Mouse (Mus musculus) neural tube, embryonic 13.5 days (tissue): Measurements from ENCODE around the gene Dnah8. TPM values are rescaled to one million over a fixed set of nuclear protein-coding genes. Genes with fewer than 3 reads are reported as not detected.
"Not testable (repeated sequence)": the region's sequence is repeated elsewhere in the genome, so short reads cannot be mapped to it uniquely, and the experiment has no call there.

ENCODE experiments used
- ATAC-seq: fragments of 200-750 bp; cut with Nextera tagmentation; 2 replicates; pipeline ENCODE4 v1.8.0; 2017; ENCODE audit warnings: low read depth, mild to moderate bottlenecking, moderate TSS enrichment, moderate library complexity
- H3K27ac ChIP-seq: fragments of 300-500 bp; sonication (generic); replicated peaks from 2 replicates; pipeline ENCODE4 v1.5.1; 2015; ENCODE audit warnings: moderate library complexity, mild to moderate bottlenecking, inconsistent platforms
- H3K27me3 ChIP-seq: fragments of 300-500 bp; sonication (generic); 2 replicates; pipeline ENCODE4 v1.6.1; 2015; ENCODE audit warnings: mild to moderate bottlenecking, inconsistent platforms
- H3K36me3 ChIP-seq: fragments of 300-500 bp; sonication (generic); 2 replicates; pipeline ENCODE4 v1.6.1; 2015; ENCODE audit warnings: mild to moderate bottlenecking, inconsistent platforms
- H3K4me1 ChIP-seq: fragments of 300-500 bp; sonication (generic); replicated peaks from 2 replicates; pipeline ENCODE4 v1.6.1; 2015; ENCODE audit warnings: inconsistent platforms
- H3K4me2 ChIP-seq: fragments of 300-500 bp; sonication (generic); 2 replicates; pipeline ENCODE4 v1.6.1; 2015; ENCODE audit warnings: inconsistent platforms, mild to moderate bottlenecking, moderate library complexity
- H3K4me3 ChIP-seq: fragments of 300-500 bp; sonication (generic); 2 replicates; pipeline ENCODE4 v1.5.1; 2015; ENCODE audit warnings: mild to moderate bottlenecking, inconsistent platforms
- H3K9ac ChIP-seq: fragments of 300-500 bp; sonication (generic); 2 replicates; pipeline ENCODE4 v1.6.1; 2015; ENCODE audit warnings: moderate library complexity, mild to moderate bottlenecking, inconsistent platforms
- H3K9me3 ChIP-seq: fragments of 300-500 bp; sonication (generic); 2 replicates; pipeline ENCODE4 v1.6.1; 2016; ENCODE audit warnings: inconsistent platforms
- WGBS: fragments of 180-500 bp; shearing (Covaris S2); methylation state at CpG from one replicate; pipeline ENCODE4 v1.1.7; 2015; 5-methylcytosine and 5-hydroxymethylcytosine counted together
- polyA plus RNA-seq: library from polyadenylated mRNA; unstranded; fragments of >200 nt; fragmentation: Nextera tagmentation; extraction: Ambion mirVana; gene quantifications from 2 replicates; pipeline ENCODE4 v1.2.1, GENCODE M21; 2015

Gene Dnah8
- polyA plus RNA-seq, result 1.2 and 1.5 TPM in 2 replicates

DNA sequence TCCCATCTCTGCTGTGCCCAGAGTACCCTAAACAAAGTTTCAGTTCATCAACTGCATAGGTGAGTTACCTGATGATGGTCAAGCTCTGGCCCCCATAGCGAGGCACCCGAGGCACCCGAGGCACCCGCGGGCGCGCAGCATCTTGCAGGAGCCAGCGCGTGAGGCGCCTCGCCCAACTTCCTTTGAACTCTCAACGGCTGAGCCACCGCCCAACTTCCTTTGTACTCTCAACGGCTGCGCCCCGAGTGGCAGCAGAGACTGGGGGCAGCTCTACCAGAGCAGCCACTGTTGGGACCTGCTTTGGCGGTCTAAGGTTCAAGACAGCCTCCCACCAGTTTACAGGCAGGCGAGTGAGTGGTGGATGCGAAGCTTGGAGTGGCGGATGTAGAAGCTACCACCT is at the start of gene Dnah8:
TSS of gene Dnah8 (plus strand) at position 223 of the 400 bp plus-strand sequence.
- not testable (repeated sequence) for H3K4me1 ChIP-seq, H3K27ac ChIP-seq, H3K4me3 ChIP-seq, ATAC-seq, H3K9me3 ChIP-seq, H3K9ac ChIP-seq, H3K4me2 ChIP-seq, H3K36me3 ChIP-seq, H3K27me3 ChIP-seq
- WGBS, result no CpG with 5 or more reads among the region's 20 CpGs

DNA sequence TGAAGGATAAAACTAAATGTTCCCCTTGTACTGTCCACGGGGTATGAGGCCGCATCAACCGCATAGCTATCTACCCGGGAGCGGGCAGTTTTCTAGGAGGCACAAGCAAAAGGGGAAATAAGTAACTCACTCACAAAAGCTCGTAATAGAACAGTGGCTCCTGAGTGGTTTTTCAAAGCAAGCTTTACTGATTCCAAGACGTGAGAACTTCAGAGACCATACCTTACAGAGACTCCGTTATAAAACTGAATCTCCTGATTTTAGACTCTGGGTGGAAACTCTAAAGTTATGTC is 49.4 kb upstream of the Dnah8 start:
- no peak overlapping the region for H3K27ac ChIP-seq
- H3K9me3 ChIP-seq, result no peaks in the 10 kb centered on the region
- H3K4me1 ChIP-seq, result peaks cover 32% of the 10 kb centered on the region
- WGBS, result 78% methylated on average over 8 of the region's 8 CpGs
- H3K9ac ChIP-seq, result 0 out of 2 replicates have a peak overlapping the region, but pooled peaks have one; percentile 4
- peak overlapping the region; percentile 87 for H3K4me2 ChIP-seq
- ATAC-seq, result no peak
- no peaks in the 10 kb centered on the region for H3K36me3 ChIP-seq
- H3K27me3 ChIP-seq, result no peaks in the 10 kb centered on the region
- peak overlapping the region; percentile 65 for H3K4me3 ChIP-seq

DNA sequence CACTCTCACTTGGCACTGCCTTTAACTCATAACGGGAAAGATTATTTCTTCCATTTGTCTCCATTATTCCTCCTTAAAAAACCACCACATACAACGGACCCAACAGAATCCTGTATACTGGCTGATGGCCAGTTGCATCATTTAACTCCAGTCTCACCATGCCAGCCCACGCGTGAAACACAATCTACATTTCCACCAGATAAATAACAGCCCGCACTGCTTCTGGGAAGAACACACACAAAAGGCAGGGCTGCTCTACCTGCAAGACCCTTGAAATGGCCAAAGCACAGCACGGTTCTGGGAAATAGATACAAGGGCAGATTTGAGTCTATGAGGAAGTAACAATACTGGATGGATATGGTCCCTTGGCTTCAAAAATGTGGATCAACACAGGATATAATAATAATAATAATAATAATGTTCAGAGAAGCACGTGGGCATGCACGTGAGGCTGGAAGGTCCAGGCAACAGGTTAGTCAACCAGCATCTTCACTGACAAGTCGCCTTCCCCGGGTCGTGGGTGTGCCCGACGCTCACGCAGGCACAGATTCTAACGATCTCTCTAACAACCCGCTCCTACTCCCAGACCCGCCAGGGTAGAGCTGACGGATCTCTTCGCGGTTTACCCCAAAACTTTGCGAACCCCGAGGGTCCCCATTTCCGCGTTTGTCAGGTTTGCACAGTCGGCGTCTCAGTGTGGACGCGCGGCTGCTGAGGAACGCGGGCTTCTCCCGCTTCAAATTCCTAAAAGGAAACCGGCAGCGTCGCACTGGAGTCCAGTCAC is 48.8 kb upstream of the Dnah8 start:
- H3K27me3 ChIP-seq, result no peaks in the 10 kb centered on the region
- H3K36me3 ChIP-seq, result no peaks in the 10 kb centered on the region
- 7% methylated on average over 35 of the region's 35 CpGs for WGBS
- peak overlapping the region; percentile 79 for H3K9ac ChIP-seq
- peak overlapping the region; percentile 65 for H3K4me3 ChIP-seq
- H3K4me2 ChIP-seq, result peak overlapping the region; percentile 87
- H3K9me3 ChIP-seq, result no peaks in the 10 kb centered on the region
- peaks cover 32% of the 10 kb centered on the region for H3K4me1 ChIP-seq
- ATAC-seq, result peak; percentile 34
- H3K27ac ChIP-seq, result peak overlapping the region; percentile 95

DNA sequence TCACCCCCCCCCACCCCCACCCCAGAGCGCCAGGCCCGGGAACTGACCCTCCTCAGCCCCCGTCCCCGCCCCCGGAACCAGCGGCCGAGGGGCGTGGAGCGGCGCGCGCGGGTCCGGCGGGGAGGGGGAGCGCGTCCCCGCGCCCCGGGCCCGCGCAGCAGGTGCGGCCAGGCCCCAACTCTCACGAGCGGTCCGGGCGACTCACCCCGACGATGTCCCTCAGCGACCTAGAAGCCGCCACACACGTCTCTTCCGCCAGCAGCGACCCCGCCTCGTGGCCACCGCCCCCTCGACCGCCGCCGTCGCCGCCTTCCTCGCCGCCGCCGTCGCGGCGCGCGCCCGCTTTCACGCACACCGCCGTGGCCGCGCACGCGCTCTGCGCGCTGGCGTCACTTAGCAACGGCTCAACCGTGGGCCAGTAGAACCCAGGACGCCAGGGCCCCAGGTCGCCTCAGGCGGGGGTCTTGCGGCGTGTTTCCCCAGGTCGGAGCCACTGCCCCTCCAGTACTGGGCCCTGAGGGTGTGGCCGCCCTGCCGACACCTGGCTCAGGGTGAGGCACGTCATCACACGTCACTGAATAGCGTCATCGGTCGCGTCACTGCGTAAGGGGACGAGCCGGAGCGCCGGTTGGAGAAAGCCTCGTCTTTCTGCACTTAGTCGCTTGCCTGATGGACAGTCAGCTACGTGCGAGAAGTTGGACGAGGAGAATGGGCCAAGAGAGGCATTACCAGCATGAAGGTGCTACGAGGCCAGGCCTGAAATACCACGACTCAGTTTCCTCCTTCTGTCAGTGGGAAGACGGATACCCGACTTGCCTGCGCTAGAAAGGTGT is 48.0 kb upstream of the Dnah8 start, which contains the start of gene Btbd9:
TSS of gene Btbd9 (minus strand) at position 548 of the 833 bp plus-strand sequence.
- H3K9me3 ChIP-seq, result no peaks in the 10 kb centered on the region
- H3K27me3 ChIP-seq, result no peaks in the 10 kb centered on the region
- under 1% methylated on average over 89 of the region's 94 CpGs for WGBS
- peak within 1 kb of the TSS; percentile 87 for H3K4me2 ChIP-seq
- H3K36me3 ChIP-seq, result no peaks in the 10 kb centered on the region
- ATAC-seq, result peak; percentile 95
- peak within 1 kb of the TSS; percentile 65 for H3K4me3 ChIP-seq
- peak within 1 kb of the TSS; percentile 79 for H3K9ac ChIP-seq
- peaks cover 32% of the 10 kb centered on the region for H3K4me1 ChIP-seq
- H3K27ac ChIP-seq, result peak within 1 kb of the TSS; percentile 95

GRCm38 (mm10) chr17:30576946-30577345 is 47.2 kb upstream of the Dnah8 start:
- 65% methylated on average over 12 of the region's 12 CpGs for WGBS
- peak overlapping the region; percentile 79 for H3K9ac ChIP-seq
- peak overlapping the region; percentile 95 for H3K27ac ChIP-seq
- ATAC-seq, result no peak
- peak overlapping the region; percentile 87 for H3K4me2 ChIP-seq
- no peaks in the 10 kb centered on the region for H3K9me3 ChIP-seq
- H3K4me3 ChIP-seq, result peak overlapping the region; percentile 65
- no peaks in the 10 kb centered on the region for H3K36me3 ChIP-seq
- no peaks in the 10 kb centered on the region for H3K27me3 ChIP-seq
- peaks cover 32% of the 10 kb centered on the region for H3K4me1 ChIP-seq

GRCm38 (mm10) chr17:30580781-30581180 is 43.4 kb upstream of the Dnah8 start:
- 74% methylated on average over 1 of the region's 1 CpGs for WGBS
- ATAC-seq, result no peak

DNA sequence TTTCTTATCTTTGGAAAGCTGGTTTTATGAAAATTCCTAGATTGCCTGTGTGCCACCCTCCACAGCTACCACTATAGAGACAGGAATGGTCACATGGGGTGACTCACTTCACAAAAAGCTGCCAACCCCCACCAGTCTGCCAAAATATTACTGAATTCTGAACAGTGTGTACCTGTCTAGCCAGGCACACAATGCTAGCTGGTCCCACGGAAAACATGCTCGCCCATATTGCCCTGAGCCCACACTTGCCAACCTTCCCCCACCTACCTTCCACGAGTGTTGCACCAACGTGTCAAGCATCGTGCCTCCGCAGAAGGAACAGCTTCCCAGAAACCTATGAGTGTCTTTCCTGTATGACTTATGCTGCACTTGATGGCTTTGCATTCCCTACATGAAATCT is 43.0 kb upstream of the Dnah8 start:
- Histone ChIP-seq H3K9me3 (no peaks in the 10 kb centered on the region), H3K4me2 (no peak overlapping the region)
- 87% methylated on average over 6 of the region's 6 CpGs for WGBS

More at GRCm38 (mm10) chr17:30580781-30581180, 43.4 kb upstream of the Dnah8 start:
- Histone ChIP-seq H3K36me3 (no peaks in the 10 kb centered on the region), H3K4me2 (no peak overlapping the region), H3K27ac (no peak overlapping the region), H3K27me3 (no peaks in the 10 kb centered on the region), H3K4me1 (peaks cover 13% of the 10 kb centered on the region), H3K9me3 (no peaks in the 10 kb centered on the region), H3K9ac (no peak overlapping the region), H3K4me3 (no peak overlapping the region)

GRCm38 (mm10) chr17:30582313-30582712 is 41.8 kb upstream of the Dnah8 start:
- no peak for ATAC-seq
- Histone ChIP-seq H3K4me1 (peaks cover 5% of the 10 kb centered on the region; the same call in 1 of the 2 replicates), H3K27me3 (no peaks in the 10 kb centered on the region), H3K4me3 (no peak overlapping the region), H3K27ac (no peak overlapping the region), H3K9ac (no peak overlapping the region), H3K9me3 (no peaks in the 10 kb centered on the region), H3K4me2 (no peak overlapping the region), H3K36me3 (no peaks in the 10 kb centered on the region)
- 84% methylated on average over 3 of the region's 3 CpGs for WGBS

More for the DNA sequence above, 43.0 kb upstream of the Dnah8 start:
- Histone ChIP-seq H3K27ac (no peak overlapping the region), H3K4me3 (no peak overlapping the region), H3K4me1 (peaks cover 13% of the 10 kb centered on the region), H3K9ac (no peak overlapping the region), H3K36me3 (no peaks in the 10 kb centered on the region), H3K27me3 (no peaks in the 10 kb centered on the region)
- no peak for ATAC-seq

DNA sequence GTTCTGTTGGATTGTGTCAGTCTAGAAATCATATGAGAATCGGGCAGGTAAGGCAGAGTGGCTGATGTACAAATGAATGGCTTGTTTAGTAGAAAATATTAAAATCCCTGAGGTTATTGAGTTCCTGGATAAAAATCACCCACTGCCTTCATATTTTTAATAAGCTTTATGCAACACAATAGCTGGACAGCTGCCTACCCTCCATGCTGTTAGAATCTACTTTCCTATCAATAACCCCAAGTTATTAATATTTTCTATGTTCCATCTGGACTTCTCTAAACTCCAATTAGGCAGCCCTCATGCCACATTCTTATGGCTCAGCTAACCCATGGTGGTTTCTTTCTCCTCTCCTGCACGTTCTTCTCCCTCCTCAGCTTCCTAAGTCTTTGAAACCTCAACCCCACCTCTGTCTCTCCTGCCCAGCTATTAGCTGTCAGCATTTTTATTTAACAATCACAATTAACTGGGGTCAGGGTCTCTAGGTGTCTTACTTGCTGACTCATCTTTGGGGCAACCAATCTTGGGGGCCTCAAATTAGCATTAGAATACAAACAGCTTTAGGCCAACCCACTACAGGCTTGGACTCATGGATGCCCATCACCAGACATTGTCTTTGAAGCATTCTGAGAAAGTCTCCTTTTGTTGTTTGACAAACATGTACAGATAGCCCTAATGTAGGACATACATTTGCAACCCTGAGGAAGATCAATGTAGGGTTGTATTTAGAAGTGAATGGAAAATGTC is 40.7 kb upstream of the Dnah8 start:
- WGBS, result 78% methylated on average over 2 of the region's 2 CpGs
- Histone ChIP-seq H3K4me2 (no peak overlapping the region), H3K27ac (no peak overlapping the region), H3K27me3 (no peaks in the 10 kb centered on the region), H3K9me3 (no peaks in the 10 kb centered on the region), H3K9ac (no peak overlapping the region), H3K4me1 (no peaks in the 10 kb centered on the region), H3K36me3 (no peaks in the 10 kb centered on the region), H3K4me3 (no peak overlapping the region)
- no peak for ATAC-seq

DNA sequence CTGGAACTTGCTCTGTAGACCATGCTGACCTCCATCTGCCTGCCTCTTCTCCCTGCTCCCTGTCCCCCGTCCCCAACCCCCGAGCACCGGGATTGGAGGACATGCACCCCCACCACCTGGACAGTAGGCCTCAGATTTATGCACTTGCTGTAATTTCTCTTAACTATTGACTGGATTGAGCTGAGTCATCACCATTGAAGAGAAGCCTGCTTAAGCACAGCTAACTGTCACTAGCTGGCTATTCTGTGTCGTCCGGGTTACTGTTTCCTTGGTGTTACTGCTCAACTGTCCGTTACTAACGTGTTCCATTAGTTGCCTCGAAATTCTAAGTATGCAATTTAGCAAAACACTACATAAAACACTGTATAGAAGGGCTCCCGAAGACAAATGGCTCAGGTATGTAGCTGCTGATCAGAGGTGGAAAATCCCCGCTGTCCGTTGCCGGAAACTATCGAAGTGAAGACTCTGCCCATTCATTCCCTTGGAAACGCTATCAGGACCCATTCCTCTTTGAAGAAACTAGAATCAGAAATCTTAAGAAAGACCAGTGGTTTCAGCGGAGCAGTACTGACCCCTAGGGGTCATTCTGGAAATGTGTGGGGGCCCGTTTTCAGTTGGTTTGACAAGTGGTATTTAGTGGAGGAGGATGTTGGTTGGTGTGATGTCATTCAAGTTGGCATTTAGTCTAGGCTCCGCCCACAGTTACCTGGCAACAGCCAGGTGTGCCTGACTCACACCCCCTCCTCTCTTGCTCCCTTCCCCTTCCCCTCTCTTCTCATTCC is 33.5 kb upstream of the Dnah8 start:
- Histone ChIP-seq H3K4me3 (no peak overlapping the region), H3K27me3 (no peaks in the 10 kb centered on the region)

DNA sequence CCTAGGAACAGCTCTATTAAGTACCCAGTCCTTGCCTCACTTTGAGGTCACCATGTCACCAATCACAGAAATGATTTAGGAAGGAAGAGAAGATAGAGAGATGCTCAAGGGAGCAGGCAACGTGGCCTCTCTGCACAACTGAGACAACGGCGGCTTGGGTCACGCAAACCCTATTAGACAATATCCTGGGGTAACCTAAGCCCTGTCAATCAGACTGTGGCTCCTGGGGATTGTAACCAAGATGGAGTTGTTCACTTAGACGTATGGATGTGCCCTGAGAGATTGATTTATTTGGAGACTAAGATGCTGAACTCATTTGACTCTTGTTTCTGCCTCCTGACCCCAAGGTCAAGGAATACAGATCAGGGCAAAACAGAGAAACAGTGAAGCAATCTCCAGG is 29.7 kb upstream of the Dnah8 start:
- no peak overlapping the region for H3K4me2 ChIP-seq
- no peaks in the 10 kb centered on the region for H3K27me3 ChIP-seq
- ATAC-seq, result no peak
- 0 out of 2 replicates have a peak overlapping the region, but pooled peaks have one; percentile 5 for H3K27ac ChIP-seq
- peaks cover 10% of the 10 kb centered on the region for H3K4me1 ChIP-seq
- H3K36me3 ChIP-seq, result peaks cover 38% of the 10 kb centered on the region
- H3K9ac ChIP-seq, result no peak overlapping the region
- no peak overlapping the region for H3K4me3 ChIP-seq
- 54% methylated on average over 5 of the region's 5 CpGs for WGBS
- H3K9me3 ChIP-seq, result no peaks in the 10 kb centered on the region

More for the DNA sequence above, 33.5 kb upstream of the Dnah8 start:
- Histone ChIP-seq H3K36me3 (peaks cover 12% of the 10 kb centered on the region), H3K9ac (no peak overlapping the region), H3K27ac (no peak overlapping the region), H3K9me3 (no peaks in the 10 kb centered on the region), H3K4me2 (peak overlapping the region; percentile 35), H3K4me1 (peaks cover 10% of the 10 kb centered on the region)
- WGBS, result 27% methylated on average over 17 of the region's 17 CpGs
- ATAC-seq, result peak; percentile 63
